Mouse (Mus musculus) kidney, adult 2 months (tissue): ENCODE results near the gene Acot8.

Experiments
- CTCF ChIP-seq: fragments of 200-500 bp; conservative IDR thresholded peaks from 2 replicates; pipeline ENCODE4 v1.5.1; 2011; ENCODE audit warnings: low read depth, mild to moderate bottlenecking, control low read depth, low read length, moderate library complexity, mixed read lengths; ENCODE audit not compliant: insufficient read depth, insufficient read length
- POLR2A ChIP-seq: fragments of 200-500 bp; IDR thresholded peaks from one replicate; pipeline ENCODE4 v1.6.1; 2011; ENCODE audit warnings: low read depth, low read length, control low read depth

- TF ChIP-seq POLR2A (no peak), CTCF (no peak)
Measured at GRCm38 (mm10) chr2:164748191-164748590, 56.5 kb downstream of the Acot8 start.
